Mouse (Mus musculus) granulocyte monocyte progenitor cell, adult 5-6 weeks (primary cell): ENCODE results near the gene Plcb1. TPM values are rescaled to one million over a fixed set of nuclear protein-coding genes. Genes with fewer than 3 reads are reported as not detected.

ENCODE experiments used
- ATAC-seq: replicated peaks from 2 replicates; pipeline ENCODE4 v1.8.0; 2016; ENCODE audit warnings: mild to moderate bottlenecking, moderate TSS enrichment, inconsistent platforms; ENCODE audit not compliant: poor library complexity, severe bottlenecking
- total RNA-seq, 2 experiments: library from RNA; stranded (forward) in 1 of 2; stranded (reverse) in 1 of 2; fragments of 200-712, 200-1000 nt in 1 of 2; fragments of >200 nt in 1 of 2; fragmentation: Nextera tagmentation in 1 of 2; gene quantifications; 2 replicates each; pipeline ENCODE4 v1.2.3; 2014 to 2017

Plcb1 gene
- total RNA-seq, 2 experiments from 2014 or later = 7.9 to 8.2 TPM

DNA sequence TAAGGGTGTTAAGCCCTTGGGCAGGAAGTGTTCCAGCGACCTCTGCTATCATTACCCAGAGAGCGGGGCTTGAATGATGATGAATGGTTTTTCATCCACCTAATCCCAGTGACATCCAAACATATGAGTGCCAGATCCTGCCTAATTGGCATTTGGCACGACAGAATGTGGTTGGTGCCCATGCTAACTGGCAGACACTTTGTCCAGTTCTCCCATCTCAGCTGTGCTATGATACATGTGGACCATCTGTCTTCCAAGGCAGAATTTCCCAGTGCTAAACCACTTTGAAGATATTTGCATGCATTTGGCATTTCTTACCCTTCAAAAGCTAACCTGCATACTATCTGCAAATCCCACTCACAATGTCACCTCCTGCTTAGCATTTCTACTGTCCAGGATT is 492.6 kb downstream of the Plcb1 start:
- ATAC-seq = no peak

- no peak for ATAC-seq
These were observed 493.2 kb downstream of the Plcb1 start for GRCm38 (mm10) chr2:135279026-135279425.

DNA sequence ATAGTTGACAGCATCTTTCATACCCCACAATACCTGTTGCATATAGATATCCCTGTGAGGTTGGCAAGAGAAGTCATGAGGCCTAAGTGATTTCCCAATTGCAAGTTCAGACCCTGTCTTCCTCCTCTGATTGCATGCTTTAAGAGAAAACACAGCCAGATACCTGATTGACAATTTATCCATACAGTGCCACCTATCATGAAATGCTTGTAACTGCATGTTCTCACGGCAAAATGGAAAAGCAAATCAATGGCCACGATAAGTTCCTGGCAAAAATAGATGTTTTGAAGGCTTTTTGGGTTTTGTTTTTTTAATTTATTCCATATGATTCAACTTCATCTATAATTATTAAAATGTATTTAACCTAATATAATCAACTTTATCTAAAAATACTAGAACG is 497.9 kb downstream of the Plcb1 start:
- ATAC-seq = peak; percentile 30; the same call in 1 of the 2 replicates

DNA sequence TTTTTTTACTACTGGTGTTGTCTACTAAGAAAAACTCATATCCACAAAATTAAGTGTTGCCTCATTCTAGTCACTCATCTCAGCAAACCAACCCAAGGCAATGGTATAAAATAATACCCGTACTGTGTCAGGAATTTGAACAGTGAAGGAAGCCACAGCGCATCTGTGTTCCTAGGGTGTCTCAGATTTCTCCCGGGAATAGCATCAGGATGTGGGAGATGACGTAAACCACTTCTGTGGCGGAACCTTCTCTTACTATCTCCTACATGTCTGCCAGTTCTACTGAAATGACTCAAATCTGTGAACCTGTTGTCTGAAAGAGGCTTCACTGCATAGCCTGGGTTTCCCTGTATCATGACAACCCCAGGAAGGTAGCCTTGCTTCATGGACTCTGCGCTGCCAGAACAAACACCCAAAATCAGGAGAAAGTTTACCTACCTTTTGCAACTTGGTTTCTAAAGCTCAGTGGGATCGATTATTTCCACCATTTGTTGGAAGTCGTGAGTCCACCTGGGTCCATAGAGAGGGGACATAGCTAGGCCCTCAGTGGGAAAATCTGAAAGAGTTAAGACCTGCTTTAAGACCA is 510.4 kb downstream of the Plcb1 start:
- no peak for ATAC-seq

- no peak for ATAC-seq
These were observed 514.6 kb downstream of the Plcb1 start for GRCm38 (mm10) chr2:135300480-135300879.

GRCm38 (mm10) chr2:135302483-135302882 is 516.6 kb downstream of the Plcb1 start:
- peak; percentile 27; the same call in 1 of the 2 replicates for ATAC-seq

DNA sequence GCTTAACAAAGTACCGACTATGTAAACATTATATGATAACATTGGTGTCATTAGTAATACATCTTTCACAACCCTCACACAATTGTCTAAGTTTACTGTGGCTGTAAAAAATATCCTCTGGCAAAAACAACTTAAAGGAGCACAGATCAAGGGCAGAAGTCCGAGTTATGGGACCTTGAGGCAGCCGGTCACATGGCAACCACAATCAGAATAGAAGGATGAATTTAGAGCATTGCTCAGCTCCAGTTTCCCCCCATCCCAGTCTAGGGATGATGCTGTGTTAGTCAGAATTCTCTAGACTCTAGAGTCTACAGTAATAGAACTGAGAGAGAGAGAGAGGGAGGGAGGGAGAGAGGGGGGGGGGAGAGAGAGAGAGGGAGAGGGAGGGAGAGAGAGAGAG is 519.3 kb downstream of the Plcb1 start:
- ATAC-seq = no peak

GRCm38 (mm10) chr2:135305736-135306471 is 520.0 kb downstream of the Plcb1 start:
- ATAC-seq = no peak

GRCm38 (mm10) chr2:135306472-135306771 is 520.6 kb downstream of the Plcb1 start:
- ATAC-seq = no peak

- no peak for ATAC-seq
These were observed 521.9 kb downstream of the Plcb1 start for GRCm38 (mm10) chr2:135307787-135308186.

DNA sequence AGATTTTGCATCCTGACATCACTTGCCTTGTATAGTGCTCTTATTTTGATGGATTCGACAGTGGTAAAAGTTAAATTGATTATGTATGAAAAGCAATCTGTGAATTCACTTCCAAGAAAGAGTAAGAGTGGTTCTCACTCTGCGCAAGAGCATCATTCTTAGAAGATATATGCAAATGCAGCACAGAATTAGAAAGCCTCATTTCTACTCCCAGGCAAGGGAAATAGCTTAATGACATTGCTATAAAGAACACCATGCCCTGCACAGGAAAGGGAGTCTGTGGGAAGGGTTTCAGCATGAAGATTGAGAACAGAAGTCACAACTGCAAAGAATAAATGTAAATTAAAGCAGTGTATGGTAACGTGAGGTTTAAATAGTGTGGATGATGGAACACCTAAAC is 530.1 kb downstream of the Plcb1 start:
- no peak for ATAC-seq

DNA sequence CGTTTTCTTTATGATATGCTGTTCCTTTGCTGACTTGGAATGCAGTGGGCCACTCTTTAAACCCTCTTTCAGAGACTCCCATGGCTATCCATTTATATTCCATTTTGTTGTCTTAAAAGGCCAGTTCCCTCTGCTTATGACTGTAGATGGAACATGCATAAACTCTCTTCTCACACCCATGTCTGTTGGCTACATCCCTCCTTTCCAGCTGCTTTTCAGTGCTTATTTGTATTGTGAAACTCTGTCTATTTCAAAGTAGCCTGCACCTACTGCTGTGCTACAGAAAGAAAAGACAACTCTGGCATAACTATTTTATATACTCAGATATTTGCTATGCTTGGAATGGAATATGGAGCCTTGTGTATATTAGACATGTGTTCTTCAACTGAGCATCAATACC is 532.3 kb downstream of the Plcb1 start:
- ATAC-seq = no peak

GRCm38 (mm10) chr2:135323276-135323954 is 537.5 kb downstream of the Plcb1 start:
- ATAC-seq = no peak

GRCm38 (mm10) chr2:135323955-135324302 is 538.1 kb downstream of the Plcb1 start:
- peak; percentile 82 for ATAC-seq

DNA sequence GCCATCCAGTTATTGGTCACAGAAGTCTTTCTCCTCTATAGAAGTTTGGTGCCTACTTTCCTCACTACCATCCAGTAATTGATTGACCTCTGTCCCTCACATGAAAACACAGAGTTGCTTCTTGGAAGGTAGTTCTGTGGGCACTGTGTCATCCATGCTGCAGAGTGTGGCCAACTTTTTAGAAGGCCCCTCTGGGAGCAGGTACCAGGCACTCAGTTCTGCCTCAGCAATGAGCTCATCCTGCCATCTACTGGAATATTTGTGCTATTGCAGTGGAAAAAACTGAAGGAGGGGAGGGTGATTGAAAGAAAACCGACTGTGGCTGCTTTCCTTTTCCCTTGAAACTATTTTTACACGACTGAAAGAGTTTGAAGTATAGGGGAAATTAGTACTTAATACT is 542.9 kb downstream of the Plcb1 start:
- peak; percentile 83 for ATAC-seq

- peak; percentile 94 for ATAC-seq
These were observed 544.1 kb downstream of the Plcb1 start for GRCm38 (mm10) chr2:135329782-135330545.

GRCm38 (mm10) chr2:135331868-135332267 is 546.0 kb downstream of the Plcb1 start:
- ATAC-seq = no peak

DNA sequence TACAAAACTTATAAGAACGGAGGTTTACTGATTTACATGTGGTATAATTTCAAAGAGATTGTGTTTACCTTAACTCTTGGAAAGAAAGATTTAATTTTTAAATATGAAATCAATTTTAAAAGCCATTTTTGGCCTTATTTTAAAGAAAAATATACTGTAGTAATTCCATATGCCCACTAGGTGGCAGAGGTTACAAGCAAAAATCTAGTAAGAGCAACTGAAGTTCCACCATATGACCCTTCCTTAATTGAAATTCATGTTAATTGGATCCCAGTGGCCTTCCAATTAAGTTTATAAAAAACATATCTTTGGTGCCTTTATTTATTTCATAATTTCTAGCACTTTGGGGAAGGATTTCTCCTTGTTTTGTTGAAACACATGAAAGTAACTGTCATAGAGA is 570.4 kb downstream of the Plcb1 start:
- ATAC-seq = peak; percentile 48; the same call in 1 of the 2 replicates

DNA sequence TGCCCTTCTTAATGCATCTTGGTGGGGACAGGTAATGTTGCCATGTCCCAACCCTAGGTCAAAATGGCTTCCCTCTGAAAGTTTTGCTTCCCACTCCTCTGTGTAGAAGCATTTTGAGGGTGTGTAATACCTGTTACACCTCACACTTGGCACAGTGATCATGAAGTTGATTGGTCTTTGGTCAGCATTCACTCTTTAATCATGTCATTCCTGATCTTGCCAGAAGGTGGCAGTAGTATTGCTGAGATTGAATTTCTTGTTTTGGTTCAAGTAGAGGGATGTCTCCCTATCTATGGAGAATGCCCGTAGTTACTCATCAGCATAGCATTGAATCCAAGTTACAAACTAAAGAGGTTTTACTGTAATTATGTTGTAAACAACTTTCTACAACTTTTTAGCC is 575.9 kb downstream of the Plcb1 start:
- peak; percentile 66 for ATAC-seq

DNA sequence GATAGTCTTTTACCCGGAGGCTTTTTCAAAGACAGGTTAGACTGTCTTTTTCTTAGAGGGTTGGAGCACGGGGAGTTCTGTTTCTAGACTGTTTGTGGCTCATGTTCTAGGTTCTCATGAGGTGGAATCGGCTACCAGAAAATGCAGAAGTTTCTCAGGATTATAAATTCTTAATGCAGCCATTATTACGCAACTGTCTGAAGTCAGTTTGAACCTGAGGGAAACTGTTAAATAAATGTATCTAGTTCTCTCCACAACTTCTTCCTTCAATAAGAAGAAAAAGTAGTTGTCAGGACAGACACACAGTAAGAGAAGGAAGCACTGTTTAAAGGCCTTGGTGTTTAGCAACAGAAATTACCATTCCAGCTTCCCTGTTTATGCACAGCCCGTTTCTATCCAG is 577.1 kb downstream of the Plcb1 start:
- ATAC-seq = peak; percentile 67

- peak; percentile 69 for ATAC-seq
These were observed 584.5 kb downstream of the Plcb1 start for GRCm38 (mm10) chr2:135370259-135370835.
